Mouse (Mus musculus) liver (tissue): Measurements from ENCODE around the gene Vmn1r12.
"Not testable (repeated sequence)": the region's sequence is repeated elsewhere in the genome, so short reads cannot be mapped to it uniquely, and the experiment has no call there.

ENCODE experiments used
- DNase-seq: peaks from one replicate; pipeline ENCODE4 v3.0.0-alpha.2; 2020; ENCODE audit warnings: mixed read lengths

The Vmn1r12 gene

DNA sequence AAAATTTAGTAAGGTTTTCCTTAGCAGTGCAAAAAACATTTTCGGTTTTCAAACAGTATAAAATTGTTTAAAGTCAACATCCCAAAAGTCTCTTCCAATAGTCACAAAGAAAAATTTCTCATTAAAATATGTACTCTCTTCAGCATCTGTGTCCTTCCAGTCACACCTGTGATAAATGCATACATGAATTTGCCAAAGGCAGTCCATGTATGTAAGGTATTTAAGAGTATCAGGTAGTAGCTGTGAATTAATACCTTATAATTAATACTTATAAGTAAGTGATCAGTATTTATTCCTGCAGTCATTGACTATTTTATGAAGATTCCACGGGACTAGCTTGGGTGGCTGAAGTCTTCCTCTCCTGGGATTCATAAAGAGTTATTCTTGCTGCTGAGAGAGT, at the start of gene Vmn1r12:
TSS of gene Vmn1r12 (plus strand) at position 301 of the 400 bp plus-strand sequence.
- no peak for DNase-seq

GRCm38 (mm10) chr6:57109154-57109553, 47.6 kb upstream of the Vmn1r12 start, which contains the start of gene Vmn1r10:
Vmn1r10 (plus strand) TSS chr6:57109454.
- DNase-seq, result no peak

DNA sequence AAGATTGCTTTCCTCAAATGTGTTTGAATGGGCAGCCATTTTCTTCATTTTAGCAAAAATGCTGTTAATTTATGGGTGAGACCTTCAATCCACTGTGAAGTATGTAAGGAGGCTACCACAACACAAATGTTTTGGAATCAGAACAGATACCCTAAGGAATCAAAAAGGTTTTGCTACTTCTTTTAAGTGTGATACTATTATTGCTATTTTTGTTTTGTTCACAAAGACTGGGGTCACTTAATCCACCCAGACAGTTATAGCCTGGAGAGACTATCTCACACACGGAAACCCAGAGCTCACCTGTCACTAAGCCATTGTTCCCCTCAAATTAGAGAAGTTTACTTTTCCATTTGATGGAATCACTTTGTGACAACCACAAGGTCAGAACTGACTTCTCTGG, 23.6 kb upstream of the Vmn1r12 start, which contains the start of gene Vmn1r11:
TSS of gene Vmn1r11 (plus strand) at position 301 of the 400 bp plus-strand sequence.
- DNase-seq, result no peak

DNA sequence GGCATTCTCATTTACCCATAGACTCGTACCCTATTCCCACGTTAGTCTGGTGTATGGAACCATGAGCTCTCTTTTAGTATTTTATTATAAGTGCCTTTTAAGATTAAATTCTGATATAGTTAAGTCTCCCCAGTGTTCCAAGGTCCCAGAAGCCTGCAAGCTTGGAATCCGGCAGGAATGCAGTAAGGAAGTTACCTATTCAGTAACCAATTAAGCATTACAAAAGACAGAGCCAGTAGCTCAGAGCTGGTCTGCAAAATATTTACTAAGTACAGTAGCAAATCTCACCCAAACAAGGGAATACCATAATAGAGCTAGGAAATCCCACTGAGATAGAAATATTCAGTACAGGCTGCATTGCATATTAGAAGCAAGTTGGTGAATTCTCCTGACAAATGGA, 33.3 kb downstream of the Vmn1r12 start:
- DNase-seq, result not testable (repeated sequence)

DNA sequence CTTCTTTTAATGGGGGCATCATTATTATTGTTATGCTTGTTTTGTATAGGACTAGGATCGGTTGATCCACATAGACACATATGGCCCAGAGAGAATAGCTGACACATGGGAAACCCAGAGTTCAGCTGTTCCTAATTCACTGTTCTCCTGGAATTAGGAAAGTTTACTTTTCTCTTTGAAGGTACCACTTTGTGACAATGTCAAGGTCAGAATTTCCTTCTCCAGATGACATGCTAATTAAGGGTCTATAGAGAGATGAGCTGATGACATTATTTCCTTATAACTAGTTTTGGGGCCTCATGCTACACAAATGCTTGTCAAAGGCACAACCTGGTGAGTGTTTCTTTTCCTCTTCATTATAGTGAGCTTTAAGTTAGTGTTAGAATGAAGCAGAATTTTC, 46.3 kb downstream of the Vmn1r12 start, which contains the start of gene Vmn1r13:
TSS of gene Vmn1r13 (plus strand) at position 301 of the 400 bp plus-strand sequence.
- not testable (repeated sequence) for DNase-seq
